Mouse (Mus musculus): Measurements from ENCODE around the gene Zdhhc18. TPM values are rescaled to one million over a fixed set of nuclear protein-coding genes. Genes with fewer than 3 reads are reported as not detected.

The Zdhhc18 gene
- 10 to 100 TPM; 20.2 to 22.3 TPM for polyA plus RNA-seq (2017; shearing (Covaris generic))

DNA sequence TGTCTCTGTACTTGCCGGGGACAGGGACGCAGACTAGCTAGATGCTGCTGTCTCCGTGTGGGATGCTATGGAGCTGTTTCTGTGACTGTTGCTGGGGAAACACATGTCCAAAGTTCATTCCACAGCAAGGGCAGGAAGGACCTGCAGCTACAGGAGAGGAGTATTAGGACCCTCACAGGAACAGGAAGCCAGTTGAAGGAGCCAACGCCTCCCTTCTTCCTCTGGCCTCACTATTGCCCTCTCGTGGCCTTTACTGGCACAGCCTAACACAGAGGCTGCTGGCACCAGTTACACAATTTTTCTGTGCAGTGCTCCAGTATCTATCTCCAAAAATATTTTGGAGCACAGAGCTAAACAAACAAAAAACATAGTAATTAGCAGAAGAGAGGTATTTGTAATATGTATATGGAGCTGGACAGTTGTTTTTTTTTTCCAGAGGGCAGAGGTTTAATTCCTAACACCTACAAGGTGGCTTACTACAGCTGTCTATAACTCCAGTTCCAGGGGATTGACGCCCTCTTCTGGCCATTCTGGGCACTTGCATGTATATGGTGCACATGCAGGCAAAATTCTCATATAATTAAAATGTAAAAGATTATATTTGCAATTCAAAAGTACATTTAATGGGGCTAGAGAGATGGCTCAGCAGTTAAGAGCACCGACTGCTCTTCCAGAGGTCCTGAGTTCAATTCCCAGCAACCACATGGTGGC, at the start of gene Zdhhc18:
Gene Zdhhc18 (minus strand): TSS at position 166 of the 711 bp plus-strand sequence.
- ATAC-seq: peak; percentile 97

DNA sequence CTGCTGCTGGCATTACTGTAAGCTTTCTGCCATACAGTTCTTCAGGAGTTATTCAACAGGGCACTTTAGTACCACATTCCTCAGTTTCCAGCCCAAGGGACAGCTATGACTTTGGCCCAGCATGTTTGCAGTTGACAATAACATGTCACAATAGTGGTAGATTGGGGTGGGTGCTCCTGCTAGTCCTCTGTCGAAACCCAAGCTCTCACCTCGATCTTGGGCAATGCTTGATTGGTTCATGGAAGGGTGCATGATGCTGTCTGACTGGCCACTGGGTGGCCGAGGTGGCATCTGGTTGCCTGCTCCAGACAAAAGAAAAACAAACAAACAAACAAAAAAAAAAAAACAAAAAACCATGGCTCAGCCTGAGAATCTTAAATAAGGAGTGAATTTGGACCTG, 45.4 kb upstream of the Zdhhc18 start:
- ATAC-seq: no peak

DNA sequence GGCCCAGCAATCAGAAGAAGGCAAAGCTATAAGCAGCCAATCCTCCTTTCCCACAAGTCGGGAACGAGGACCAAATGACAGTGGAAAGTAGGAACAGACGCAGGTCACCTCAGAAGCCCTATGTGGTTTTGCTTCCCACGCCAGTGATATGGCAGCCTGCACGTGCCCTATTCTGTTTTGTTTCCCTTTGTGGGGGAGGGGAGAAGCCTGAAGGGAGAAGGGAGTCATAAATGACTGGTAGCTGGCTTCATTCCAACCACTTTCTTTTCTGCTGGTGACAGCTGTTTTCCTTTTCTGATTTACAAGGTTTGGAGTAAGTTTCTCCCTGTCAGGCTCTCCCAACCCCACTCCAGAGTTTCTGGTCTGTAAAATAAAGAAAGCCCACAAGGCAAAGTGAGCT, 40.3 kb upstream of the Zdhhc18 start:
- no peak for ATAC-seq

DNA sequence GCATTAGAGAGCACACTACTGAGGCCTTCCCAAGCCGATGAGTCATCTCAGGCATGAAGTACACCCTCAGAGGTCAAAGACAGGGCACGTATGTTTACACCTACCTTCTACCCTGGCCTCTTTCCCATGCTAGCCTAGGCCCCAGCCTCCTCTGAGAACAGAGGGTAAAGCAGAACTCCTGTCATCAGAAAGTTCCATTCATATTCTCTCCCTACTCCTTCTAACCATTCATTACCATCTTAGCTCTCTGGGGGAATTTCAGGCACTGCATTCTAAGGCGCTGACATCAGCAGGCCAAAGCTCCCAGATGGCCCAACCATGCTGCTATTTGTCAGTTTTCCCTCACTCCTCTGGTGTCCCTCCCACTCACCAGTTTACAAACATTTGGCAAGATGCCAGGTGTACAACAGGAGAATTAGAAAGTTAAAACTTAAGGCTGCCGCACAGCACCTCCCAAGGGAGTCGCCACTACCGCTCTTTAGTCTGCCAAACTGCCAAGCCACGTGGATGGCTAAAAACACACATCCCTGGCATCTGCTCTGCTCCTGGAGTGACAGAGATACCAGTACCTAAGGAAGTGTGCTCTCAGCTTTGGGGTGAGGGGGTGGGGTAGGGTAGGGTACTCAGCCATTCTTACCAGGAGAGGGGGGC, 38.6 kb upstream of the Zdhhc18 start:
- peak; percentile 86 for ATAC-seq

DNA sequence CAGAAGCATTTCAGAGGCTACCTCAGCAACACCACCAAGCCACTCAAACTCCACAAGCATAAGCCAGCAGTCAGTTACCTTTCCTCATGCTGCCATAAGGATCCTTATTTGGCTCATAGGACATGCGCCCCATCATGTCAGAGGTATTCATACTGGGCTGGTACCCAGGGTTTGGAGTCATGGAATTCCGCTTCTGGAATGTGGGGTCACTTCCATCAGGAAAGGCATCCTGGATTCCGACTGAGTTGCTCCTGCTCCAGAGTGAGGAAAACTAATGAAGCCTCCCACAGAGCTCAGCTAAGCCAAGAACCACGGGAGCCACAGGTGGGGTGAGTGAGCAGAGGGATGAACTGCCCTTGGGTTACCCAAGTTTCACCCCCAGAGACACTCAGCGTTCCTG, 37.2 kb upstream of the Zdhhc18 start:
- no peak for ATAC-seq

DNA sequence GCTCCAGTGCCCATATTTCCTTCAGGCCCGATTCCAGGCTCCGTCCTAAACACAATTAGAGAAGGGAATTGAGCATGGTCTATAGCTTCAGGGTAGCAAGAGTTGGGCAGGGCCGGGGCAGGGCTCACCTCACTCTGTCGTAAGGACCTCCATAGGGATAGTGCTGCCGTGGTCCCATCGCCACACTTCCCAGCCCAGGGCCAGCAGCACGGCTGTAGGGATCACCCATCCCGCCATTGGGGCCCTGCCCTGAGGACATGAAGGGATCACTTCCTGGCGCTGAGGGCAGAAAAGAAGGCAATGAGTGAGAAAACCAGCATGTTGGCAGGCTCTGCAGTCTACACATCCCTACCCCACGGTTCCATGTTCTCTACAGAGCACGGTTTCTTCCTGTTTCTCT, 36.6 kb upstream of the Zdhhc18 start:
- ATAC-seq: no peak

DNA sequence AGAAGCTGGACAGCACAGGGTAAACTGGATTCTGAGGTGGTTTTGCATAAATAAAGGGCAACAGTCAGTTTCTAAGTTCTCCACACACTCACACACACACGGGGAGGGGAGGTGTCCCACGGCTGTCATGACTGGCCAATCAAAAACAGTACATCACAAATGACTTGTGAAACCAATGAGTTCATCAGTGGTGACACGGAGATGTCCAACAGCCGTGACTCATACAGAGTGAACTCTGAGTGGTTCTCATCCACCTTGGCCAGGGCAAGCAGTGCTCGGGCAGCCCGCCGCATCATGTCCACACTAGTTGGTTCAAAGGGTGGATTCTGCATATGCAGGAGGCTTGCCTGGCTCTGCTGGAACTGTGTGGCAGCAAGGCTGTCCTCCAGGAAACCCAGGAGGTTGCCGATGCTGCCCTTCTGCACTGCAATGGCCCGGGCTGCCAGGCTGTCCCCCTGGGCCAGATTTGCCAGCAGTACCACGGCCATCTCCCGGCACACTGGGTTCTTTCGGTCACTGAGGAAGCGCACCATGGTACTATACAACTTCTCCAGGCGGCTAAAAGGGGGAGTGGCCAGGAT, 30.3 kb upstream of the Zdhhc18 start:
- ATAC-seq: no peak

DNA sequence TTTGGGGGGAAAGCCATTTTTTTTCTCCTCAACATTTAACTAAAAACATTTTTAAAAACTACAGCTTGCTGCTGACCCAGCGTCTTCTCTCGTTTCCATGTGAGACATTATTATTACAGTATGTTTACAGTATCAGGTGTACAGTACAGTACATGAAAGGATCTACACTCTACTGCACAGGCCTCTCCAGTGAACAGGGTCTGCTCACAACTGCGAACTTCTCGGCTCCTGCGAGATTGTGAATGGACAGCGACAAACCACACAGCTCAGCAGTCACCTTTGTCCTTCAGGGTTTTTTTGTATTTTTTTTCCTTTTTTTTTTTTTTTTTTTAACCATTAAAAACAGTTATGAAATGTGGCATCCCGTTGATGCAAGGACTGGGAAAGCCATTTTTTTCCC, 29.7 kb upstream of the Zdhhc18 start:
- no peak for ATAC-seq

DNA sequence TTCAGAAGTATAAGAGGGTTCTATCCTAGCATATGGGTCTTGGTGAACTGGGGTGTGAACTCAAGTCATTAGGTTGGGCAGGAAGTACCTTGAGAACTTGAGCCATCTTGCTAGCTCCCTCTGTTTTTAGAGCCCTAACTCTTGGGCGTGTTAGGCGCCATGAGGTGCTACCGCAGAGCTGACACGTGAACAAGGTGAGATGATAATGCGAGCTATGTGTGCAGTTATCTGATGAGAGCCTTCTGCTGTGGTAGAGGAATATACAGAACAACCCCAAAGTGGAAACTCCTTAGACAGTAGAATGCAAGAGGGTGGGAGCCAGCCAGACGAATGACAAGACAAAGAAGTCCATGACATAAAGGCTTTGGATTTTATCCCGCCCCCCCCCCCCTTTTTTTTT, 27.3 kb upstream of the Zdhhc18 start:
- peak; percentile 34 for ATAC-seq

DNA sequence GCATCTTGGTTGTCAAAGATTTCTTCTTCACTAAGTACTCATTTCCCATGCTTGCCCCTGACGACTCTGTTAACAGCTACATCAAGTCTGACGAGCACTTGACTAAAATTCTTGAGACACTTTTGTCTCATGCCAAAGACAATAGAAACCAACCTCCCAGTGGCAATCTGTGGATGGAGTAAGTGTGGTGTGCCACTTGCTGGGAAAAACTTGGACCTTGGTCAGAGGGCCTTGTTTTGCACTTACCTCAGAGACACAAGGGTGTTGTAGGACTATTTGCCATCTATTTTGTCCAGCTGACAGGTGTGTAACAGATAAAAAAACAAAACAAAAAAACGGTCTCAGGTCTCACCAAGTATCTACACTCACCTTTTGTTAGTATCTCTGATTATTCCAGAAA, 26.2 kb upstream of the Zdhhc18 start:
- ATAC-seq: no peak

DNA sequence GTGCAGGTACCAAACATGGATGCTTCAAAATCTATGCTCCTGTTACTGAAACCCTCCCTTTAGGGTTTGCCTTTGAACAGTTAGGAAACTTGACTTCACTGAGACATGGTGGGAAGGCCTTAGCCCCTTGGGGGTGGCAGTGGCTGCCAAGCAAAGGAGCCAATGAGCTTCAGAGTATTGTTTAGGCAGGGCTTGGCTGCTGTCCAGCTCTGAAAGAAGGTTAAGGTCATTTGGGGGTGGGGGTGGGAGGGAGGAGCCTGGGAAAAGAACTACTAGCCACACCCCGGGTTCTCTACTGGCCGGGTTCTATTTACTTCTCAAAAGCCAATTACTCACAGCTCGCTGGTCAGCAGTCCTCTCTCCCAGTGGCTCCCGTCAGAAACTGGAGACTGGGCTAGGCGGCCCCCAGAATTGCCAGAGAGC, 25.7 kb upstream of the Zdhhc18 start:
- no peak for ATAC-seq

DNA sequence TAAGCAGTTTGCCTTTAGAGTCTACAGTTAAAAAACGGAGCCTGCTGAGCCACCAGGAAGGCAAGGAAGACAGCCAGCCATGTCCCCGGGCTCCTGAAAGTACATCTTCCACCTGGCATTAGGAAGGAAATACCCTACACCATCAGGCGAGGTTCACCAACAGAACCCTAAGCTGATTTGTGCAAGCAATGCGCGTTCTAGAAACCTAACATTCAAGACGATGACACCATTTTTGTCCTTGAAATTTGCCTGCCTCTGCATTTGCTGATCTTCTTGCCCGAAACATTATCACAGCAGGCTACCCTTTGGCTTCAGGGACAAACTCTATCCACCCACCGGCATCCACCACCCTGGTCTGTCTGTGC, 24.4 kb upstream of the Zdhhc18 start:
- no peak for ATAC-seq

DNA sequence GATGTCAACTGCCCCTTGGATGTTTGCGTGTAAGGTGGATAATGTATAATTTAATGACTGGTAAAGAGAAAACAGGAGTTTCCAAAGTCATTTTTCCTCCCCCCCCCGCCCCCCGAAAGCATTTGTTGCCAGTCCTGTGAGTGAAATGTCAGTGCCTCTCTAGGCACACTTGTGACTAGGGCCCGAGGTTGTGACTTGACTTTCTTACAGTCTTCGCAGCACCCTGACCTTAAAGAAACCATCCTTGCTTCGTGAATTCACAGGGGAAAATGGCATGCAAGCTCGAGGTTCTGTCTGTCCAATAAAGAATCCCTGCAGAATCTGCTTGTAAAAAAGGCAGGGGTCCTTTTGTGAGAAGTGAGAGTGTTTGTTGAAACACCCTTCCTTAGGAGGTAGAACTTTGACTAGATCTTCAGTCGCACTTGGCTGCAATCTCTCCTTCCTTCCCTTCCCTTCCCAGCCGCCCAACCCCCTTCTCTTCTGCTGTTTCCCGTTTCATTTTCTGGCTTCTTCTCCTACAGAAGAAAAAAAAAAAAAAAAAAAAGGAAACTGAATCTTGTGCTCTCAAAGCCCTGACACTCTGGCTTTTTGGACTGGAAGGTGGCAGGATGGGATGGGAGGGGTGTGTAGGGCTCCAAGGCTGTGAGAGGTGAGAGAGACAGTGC, 23.8 kb upstream of the Zdhhc18 start:
- no peak for ATAC-seq

DNA sequence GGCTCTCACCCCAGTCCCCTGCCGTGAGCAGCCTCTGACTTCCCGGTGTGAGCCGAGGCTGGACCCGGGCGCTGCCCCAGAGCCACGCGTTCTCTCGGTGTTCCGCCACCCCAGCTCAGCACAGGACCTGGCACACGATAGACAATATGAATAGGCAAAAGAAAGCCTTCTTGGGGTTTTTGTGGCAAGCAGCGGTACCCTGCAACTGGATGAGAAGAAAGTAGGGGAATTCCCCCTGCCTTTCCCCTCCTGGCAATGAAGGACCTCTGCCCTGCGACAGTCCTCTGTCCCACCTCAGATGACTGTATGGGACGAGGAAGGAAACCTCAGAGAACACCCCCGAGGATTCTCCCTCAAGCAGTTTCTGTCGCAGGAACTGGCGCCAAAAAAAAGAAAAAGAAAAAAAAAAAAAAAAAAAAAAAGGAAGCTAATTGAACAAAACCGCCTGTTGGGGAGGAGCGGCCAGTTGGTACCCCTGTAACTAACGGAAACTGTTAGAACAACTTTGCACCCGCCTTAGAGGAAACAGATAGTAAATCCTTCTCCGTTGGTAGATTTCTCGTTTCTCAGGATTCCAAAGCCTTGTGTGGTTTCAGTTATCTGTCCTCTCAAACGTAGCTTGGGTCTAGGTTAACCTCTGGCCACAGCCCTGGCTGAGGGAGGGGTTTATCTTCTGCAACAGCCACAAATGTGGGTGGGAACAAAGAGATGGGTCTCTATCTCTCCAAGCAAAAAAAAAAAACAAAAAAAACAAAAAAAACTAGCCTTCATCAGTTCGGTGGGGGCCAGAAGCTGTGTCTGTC, 23.1 kb upstream of the Zdhhc18 start:
- peak; percentile 41 for ATAC-seq

DNA sequence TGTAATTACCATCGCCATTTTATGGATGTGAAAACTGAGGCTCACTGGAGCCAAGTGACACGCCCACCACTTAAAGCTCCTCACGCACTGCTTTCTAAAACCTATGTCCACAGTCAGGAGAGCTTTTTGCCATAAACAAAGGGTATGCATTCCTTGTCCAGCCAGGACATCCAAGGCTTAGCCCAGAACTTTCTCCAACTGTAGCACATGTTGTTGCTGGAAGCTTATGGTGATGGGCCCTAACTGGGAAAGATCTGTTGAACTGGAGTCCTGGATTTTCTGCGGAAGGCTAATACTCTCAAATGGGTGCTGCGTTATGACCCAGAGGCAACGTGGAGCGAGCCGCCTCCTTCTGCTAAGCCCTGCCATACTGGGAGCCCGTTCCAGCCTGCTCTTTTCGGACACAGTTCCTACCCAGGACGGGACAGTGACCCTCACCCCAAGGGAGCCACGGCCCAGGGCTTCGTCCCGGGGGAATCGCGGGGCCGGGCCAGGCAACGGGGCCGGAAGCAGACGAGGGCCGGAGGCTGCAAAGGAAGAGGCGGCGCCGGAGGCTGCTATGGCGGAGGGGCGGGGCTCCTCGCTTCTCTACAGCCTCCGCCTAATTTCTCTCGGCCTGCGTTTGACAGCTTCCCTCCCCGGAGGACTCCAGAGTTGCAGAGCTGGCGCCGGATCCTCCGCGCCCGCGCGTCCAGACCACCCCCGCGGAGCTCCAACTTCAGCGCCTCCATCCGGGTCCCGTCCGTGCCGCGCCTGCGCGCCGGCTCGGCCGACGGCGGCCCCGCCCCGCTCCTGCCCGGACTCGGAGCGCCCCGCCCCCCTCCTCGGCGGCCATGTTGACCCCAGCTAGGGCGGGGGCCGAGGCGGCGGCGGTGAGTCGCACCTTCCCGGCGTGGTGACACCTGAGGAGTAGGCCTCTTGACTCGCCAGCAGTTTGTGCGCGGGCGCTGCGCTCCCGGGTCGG, 22.2 kb upstream of the Zdhhc18 start, which contains the start of gene Pigv:
Gene Pigv (minus strand): TSS at position 767 of the 964 bp plus-strand sequence.
- ATAC-seq: peak; percentile 59

DNA sequence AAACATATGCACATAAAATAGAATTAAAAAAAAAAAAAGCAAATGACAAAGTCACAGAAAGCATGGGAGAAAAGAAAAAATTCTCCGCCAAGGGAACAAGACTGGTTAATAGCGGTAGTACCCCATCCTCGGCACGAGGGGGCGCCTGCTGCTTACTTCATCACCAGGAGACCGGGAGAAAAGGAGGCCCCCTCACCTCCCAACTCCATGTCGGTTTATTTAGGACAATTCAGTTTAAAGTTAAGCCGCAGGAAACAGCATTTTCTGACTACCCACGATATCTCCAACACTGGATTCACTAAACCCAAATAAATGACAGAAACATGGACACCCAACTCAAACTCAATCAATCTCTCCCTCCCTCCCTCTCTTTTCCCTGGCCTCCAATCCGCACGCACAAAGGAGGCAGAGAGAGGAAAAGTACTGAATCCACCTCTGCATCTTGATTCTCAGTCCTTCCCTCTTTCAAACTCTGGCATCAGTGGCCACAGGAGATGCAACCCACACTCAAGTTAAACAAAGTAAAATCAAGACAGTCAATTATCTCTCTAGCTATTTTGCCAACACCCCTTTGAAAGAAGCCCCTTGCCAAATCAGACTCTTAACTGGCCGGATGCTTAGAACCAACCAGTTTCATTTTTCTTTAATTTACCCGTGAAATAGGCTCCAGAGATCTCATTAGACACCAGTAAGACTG, 21.4 kb upstream of the Zdhhc18 start:
- ATAC-seq: peak; percentile 11

DNA sequence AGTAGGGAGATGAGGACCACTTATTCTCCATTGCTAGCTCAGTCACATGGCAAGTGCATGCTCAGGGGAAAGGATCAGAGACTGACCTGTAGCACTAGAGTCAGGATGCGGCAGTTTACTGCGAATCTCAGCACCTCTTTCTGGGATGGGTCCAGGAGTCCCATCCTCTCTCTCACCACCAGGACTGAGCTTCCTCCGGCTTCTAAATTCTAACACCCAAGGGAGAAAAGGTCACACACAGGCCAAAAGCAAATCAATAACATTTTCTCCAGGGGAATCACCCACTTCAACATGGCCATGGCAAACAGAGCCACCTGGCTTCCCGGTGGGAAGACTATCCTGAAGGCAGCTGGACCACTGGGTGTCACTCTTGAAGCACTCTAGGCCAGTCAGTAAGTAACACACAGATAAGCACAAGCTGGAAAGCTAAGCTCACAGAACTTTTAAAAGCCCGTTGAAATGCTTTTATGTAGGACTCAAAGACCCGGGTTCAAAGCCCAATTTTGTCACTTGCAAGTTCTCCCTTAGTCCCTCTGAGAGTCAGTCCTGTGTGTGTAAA, 19.8 kb upstream of the Zdhhc18 start:
- ATAC-seq: no peak

DNA sequence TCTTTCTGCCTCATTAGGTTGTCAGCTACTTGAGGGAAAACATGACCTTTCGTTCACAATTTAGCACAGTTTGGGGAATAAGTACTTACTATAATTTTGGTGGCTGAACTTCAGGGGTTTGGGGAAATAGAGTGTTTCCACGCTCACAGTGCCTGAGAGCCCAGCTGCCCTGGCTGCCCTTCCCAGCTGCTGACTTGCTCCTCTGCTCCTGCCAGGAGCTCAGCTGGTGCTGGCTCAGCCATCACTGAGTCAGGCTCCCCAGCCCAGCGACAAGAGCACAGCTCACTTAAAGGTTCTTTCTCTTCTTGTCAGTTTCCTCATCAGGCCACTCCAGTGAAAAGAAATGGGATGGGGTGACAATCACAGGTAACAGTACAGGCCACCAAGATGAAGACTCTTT, 18.6 kb upstream of the Zdhhc18 start:
- ATAC-seq: no peak

DNA sequence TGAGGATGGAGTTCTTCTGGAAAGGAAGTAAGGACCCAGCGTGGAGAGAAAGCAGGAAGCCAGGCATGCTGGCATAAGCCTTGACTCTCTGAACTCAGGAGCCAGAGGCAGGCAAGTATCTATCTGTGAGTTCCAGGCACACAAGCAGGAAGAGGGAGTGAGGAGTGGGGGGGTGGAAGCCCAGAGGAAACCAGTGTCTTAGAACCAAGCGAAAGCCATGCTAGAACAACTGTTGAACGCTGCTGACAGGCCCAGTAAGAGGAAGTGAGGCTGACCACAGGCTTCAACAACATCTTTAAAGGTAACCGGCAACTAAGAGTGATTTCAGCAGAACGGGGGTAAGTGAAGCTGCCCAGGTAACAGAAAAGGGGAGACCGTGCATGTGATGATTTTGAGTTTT, 16.2 kb upstream of the Zdhhc18 start:
- ATAC-seq: peak; percentile 95

DNA sequence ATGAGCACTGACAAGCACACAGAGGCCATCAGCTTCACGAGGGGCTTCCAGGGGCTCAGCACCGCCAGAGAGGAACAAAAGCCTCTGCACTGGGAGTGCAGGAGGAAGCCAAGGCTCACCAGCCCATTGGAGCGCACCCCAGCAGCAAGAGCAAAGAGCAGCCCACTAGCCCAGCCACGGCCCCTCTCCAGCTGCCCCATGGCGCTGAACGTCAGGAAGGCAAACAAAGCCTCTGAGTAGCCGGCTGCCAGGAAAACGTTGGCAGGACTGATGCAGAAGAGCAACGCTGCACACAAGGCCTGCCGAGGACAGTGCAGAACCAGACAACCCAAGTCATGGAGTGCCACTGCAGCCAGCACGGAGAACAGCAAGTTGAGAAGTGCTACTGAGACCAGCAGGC, 15.2 kb upstream of the Zdhhc18 start:
- no peak for ATAC-seq
